Mouse (Mus musculus): ENCODE measurements at regions not wholly inside any gene's neighbourhood (a gene's known extent, or its start where the extent isn't known, plus 50 kb on each side); places are given as distances from the start of the nearest gene placed in this dataset.

DNA sequence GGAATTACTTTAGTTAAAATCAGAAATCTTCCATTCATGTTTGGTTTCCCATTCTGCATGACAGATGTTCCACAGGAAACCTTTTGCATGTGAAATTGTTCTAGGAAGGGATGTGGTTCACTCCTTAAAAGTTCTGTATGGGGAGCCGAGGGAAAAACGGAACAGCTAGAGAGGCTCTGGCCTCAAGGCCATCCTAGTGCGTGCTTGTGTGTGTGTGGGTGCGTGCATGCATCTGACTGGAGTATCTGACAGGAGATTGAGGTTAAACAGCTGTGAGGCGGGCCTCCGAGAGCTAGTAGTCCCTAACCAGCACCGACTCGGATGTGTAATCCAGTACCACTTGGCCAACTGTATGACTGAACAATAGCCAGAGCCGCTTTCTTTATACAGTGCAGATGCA lies 51.0 kb upstream of the Krr1 start:
- Histone ChIP-seq H3K27ac (ENCODE audit: low read length) (no peak overlapping the region), H3K4me1 (replicated peaks; ENCODE audit: control insufficient read depth, insufficient read depth, low read length) (peaks cover 13% of the 10 kb centered on the region), H3K27me3 (ENCODE audit: control insufficient read depth, insufficient read depth, low read depth, low read length) (no peaks in the 10 kb centered on the region), H3K9ac (ENCODE audit: low read length) (no peak overlapping the region), H3K4me3 (ENCODE audit: low read length) (no peak overlapping the region), H3K4me2 (ENCODE audit: low read depth, low read length) (no peak overlapping the region), H3K36me3 (ENCODE audit: control insufficient read depth, insufficient read depth, low read length) (no peaks in the 10 kb centered on the region), H3K9me3 (ENCODE audit: control insufficient read depth, low read length) (no peaks in the 10 kb centered on the region)
- ATAC-seq (ENCODE audit: low read depth), result no peak
- WGBS, result 71% methylated on average over 9 of the region's 9 CpGs
